Mouse (Mus musculus): ENCODE results near the gene Lins1.

GRCm38 (mm10) chr7:66746972-66747371 is 57.3 kb downstream of the Lins1 start:
- no peak for TF ChIP-seq CTCF (IDR thresholded peaks at IDR 0.05; ENCODE audit: control insufficient read depth, insufficient read depth, insufficient read length)
- no peak for TF ChIP-seq FOSL1 (IDR thresholded peaks at IDR 0.05; ENCODE audit: insufficient read depth, low read length, poor library complexity, severe bottlenecking)
- TF ChIP-seq USF1 (IDR thresholded peaks at IDR 0.05; ENCODE audit: low read depth), result no peak
- no peak for TF ChIP-seq MAX (IDR thresholded peaks at IDR 0.05)
- TF ChIP-seq MYOD1 (IDR thresholded peaks at IDR 0.05; ENCODE audit: control insufficient read depth, insufficient read length, low read depth), result no peak

Data from C2C12 (cell line).